Mouse (Mus musculus): ENCODE results near the gene Cfb.

GRCm38 (mm10) chr17:34887942-34888341 is 25.6 kb upstream of the Cfb start:
- no peak for TF ChIP-seq CTCF (IDR thresholded peaks at IDR 0.05; ENCODE audit: low read depth, low read length)
- no peak for TF ChIP-seq POLR2A (IDR thresholded peaks at IDR 0.05; ENCODE audit: extremely low read depth, insufficient read depth, low read length)
